Mouse (Mus musculus) kidney, embryonic 16.5 days (tissue): Measurements from ENCODE around the gene Dlg2. TPM values are rescaled to one million over a fixed set of nuclear protein-coding genes. Genes with fewer than 3 reads are reported as not detected.
A peak's percentile ranks its signal among the peaks of the same experiment; 100 is the strongest.

Experiments used
- ATAC-seq: fragments of 200-750 bp; cut with Nextera tagmentation; 2 replicates; pipeline ENCODE4 v1.8.0; 2017; ENCODE audit warnings: moderate TSS enrichment; ENCODE audit not compliant: low FRiP score, low TSS enrichment
- H3K27ac ChIP-seq: fragments of 300-500 bp; sonication (generic); 2 replicates; pipeline ENCODE4 v1.5.1; 2014; ENCODE audit warnings: low read length
- H3K27me3 ChIP-seq: fragments of 300-500 bp; sonication (generic); 2 replicates; pipeline ENCODE4 v1.6.1; 2014; ENCODE audit warnings: low read length, control low read depth, mixed read lengths; ENCODE audit not compliant: insufficient read depth
- H3K36me3 ChIP-seq: fragments of 300-500 bp; sonication (generic); 2 replicates; pipeline ENCODE4 v1.6.1; 2014; ENCODE audit warnings: low read length, control low read depth, mixed read lengths; ENCODE audit not compliant: insufficient read depth
- H3K4me1 ChIP-seq: fragments of 300-500 bp; sonication (generic); 2 replicates; pipeline ENCODE4 v1.6.1; 2014; ENCODE audit warnings: low read length, control low read depth, mixed read lengths; ENCODE audit not compliant: insufficient read depth
- H3K4me2 ChIP-seq: fragments of 300-500 bp; sonication (generic); replicated peaks from 2 replicates; pipeline ENCODE4 v1.6.1; 2014; ENCODE audit warnings: low read depth, low read length
- H3K4me3 ChIP-seq: fragments of 300-500 bp; sonication (generic); 2 replicates; pipeline ENCODE4 v1.5.1; 2014; ENCODE audit warnings: mild to moderate bottlenecking, low read length
- H3K9ac ChIP-seq: fragments of 300-500 bp; sonication (generic); replicated peaks from 2 replicates; pipeline ENCODE4 v1.6.1; 2014; ENCODE audit warnings: low read length
- H3K9me3 ChIP-seq: fragments of 300-500 bp; sonication (generic); 2 replicates; pipeline ENCODE4 v1.6.1; 2016; ENCODE audit warnings: low read length, control low read depth
- WGBS: fragments of 180-500 bp; shearing (Covaris S2); extraction: QIAGEN DNeasy Blood & Tissue Kit; methylation state at CpG from one replicate; pipeline ENCODE4 v1.1.7; 2014; 5-methylcytosine and 5-hydroxymethylcytosine counted together
- polyA plus RNA-seq: library from polyadenylated mRNA; unstranded; fragments of >200 nt; fragmentation: Nextera tagmentation; extraction: Ambion mirVana; gene quantifications from 2 replicates; pipeline ENCODE4 v1.2.1, GENCODE M21; 2015

Gene Dlg2
- polyA plus RNA-seq, 1 experiment from 2014 or later: 1.0 TPM

DNA sequence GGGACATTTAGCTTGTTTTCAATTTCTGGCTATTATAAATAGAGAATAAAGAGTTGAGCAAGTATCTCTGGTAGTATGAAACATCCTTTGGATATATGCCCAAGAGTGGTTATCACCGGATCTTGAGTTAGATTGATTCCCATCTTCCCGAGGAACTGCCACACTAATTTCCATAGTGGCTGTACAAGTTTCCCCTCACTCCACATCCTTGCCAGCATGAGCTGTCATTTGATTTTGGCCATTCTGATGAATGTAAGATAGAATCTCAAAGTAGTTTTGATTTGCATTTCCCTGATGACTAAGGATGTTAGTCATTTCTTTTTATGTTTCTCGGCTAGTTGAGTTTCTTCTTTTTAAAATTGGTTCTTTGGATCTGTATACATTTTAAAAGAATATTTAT, 154.1 kb downstream of the Dlg2 start:
- H3K27me3 ChIP-seq: no peaks in the 10 kb centered on the region
- H3K36me3 ChIP-seq: no peaks in the 10 kb centered on the region
- WGBS: 78% methylated on average over 3 of the region's 3 CpGs
- no peak overlapping the region for H3K4me2 ChIP-seq
- ATAC-seq: no peak
- H3K4me3 ChIP-seq: no peak overlapping the region
- H3K27ac ChIP-seq: no peak overlapping the region
- no peak overlapping the region for H3K9ac ChIP-seq
- no peaks in the 10 kb centered on the region for H3K9me3 ChIP-seq
- no peaks in the 10 kb centered on the region for H3K4me1 ChIP-seq

DNA sequence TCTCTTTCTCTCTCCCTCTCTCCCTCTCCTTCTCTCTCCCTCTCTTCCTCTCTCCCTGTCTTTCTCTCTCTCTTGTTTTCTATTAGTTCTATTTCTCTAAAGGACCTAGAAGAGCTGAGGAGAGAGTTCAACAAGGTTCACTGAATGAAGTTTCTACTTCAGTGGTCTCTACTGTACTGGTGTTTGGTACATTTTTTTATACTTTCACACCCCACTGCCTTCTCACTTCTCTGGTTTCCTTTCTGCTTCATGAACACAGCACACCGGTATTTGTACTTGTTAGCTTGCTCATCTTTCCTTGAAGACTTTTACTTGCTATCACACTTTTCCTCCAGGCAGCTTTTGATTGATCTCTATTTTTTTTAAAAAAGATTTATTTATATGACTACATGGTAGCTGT, 173.0 kb downstream of the Dlg2 start:
- H3K9me3 ChIP-seq: no peaks in the 10 kb centered on the region
- H3K4me2 ChIP-seq: no peak overlapping the region
- no peaks in the 10 kb centered on the region for H3K36me3 ChIP-seq
- H3K4me1 ChIP-seq: no peaks in the 10 kb centered on the region
- no peak overlapping the region for H3K27ac ChIP-seq
- WGBS: 50% methylated on average over 1 of the region's 1 CpGs
- no peak overlapping the region for H3K9ac ChIP-seq
- no peaks in the 10 kb centered on the region for H3K27me3 ChIP-seq
- ATAC-seq: peak; percentile 84
- no peak overlapping the region for H3K4me3 ChIP-seq

DNA sequence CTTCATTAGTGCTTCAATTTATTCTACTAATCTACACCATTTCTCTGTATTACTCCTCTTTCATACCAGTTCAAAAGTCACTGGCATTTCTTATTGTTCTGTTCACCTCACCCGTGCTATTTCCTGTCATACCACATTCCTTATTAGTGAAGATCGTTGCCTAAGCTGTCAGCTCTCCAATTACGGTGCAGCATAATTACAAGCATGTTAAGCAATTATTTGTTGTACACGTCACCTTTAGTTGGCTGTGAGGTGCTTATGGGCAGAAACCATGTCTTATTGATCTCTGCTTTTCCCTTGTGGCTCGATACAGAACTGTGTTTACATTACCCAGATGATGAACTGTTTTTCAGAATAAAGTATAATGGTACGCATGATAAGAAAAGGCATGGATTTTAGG, 174.7 kb downstream of the Dlg2 start:
- ATAC-seq: no peak
- Histone ChIP-seq H3K4me1 (no peaks in the 10 kb centered on the region), H3K36me3 (no peaks in the 10 kb centered on the region), H3K4me2 (no peak overlapping the region), H3K9ac (no peak overlapping the region), H3K4me3 (no peak overlapping the region), H3K27ac (no peak overlapping the region), H3K27me3 (no peaks in the 10 kb centered on the region), H3K9me3 (no peaks in the 10 kb centered on the region)
- WGBS: 52% methylated on average over 6 of the region's 6 CpGs

DNA sequence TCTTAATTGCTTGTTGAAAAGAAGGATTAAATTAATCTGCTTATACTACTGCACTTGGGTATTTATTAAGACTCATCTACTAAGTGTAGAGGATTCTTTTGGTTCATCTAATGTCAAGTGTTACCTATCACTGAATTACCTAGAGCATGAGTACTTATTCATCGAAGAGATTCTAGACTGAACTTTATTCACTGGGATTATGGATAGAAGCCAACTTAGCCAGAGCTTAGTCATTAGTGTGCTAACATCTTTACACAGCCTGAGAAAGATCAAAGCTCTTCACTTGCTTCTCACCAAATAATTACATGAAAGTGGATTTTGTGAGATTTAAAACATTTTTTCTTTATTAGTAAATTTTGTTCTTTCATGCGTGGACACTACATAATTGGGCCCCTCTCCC, 175.1 kb downstream of the Dlg2 start:
- Histone ChIP-seq H3K27ac (no peak overlapping the region), H3K9me3 (no peaks in the 10 kb centered on the region), H3K4me1 (no peaks in the 10 kb centered on the region), H3K4me2 (no peak overlapping the region), H3K27me3 (no peaks in the 10 kb centered on the region), H3K9ac (no peak overlapping the region), H3K36me3 (no peaks in the 10 kb centered on the region), H3K4me3 (no peak overlapping the region)
- WGBS: 89% methylated on average over 2 of the region's 2 CpGs
- ATAC-seq: no peak

DNA sequence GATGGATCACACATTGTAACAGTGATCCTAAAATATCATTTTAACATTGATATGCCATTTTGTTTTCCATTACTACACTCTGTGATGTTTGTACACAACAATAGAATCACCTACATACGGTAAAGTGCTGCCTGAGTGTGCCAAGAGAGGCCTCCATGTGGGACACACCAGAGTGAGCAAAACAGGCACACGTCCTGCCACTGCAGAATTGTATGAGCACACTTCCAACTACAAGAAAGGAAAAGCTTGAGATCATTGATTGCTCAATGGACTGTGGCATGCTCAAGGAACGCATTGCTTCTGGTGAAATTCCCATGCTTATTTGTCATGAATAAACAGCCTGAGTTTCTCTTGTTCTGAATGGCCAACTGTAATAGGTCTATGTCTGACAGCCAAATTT, 182.1 kb downstream of the Dlg2 start:
- ATAC-seq: peak; percentile 79; the same call in 1 of the 2 replicates
- no peak overlapping the region for H3K4me3 ChIP-seq
- 38% methylated on average over 3 of the region's 3 CpGs for WGBS
- no peaks in the 10 kb centered on the region for H3K4me1 ChIP-seq
- no peak overlapping the region for H3K27ac ChIP-seq
- no peak overlapping the region for H3K9ac ChIP-seq
- no peaks in the 10 kb centered on the region for H3K27me3 ChIP-seq
- no peaks in the 10 kb centered on the region for H3K9me3 ChIP-seq
- H3K4me2 ChIP-seq: no peak overlapping the region
- no peaks in the 10 kb centered on the region for H3K36me3 ChIP-seq

- H3K4me3 ChIP-seq: no peak overlapping the region
- no peaks in the 10 kb centered on the region for H3K4me1 ChIP-seq
- no peak for ATAC-seq
- no peaks in the 10 kb centered on the region for H3K9me3 ChIP-seq
- H3K27ac ChIP-seq: no peak overlapping the region
- H3K4me2 ChIP-seq: no peak overlapping the region
- no peak overlapping the region for H3K9ac ChIP-seq
- H3K27me3 ChIP-seq: no peaks in the 10 kb centered on the region
- no peaks in the 10 kb centered on the region for H3K36me3 ChIP-seq
Observed at GRCm38 (mm10) chr7:90694050-90694449, 217.6 kb downstream of the Dlg2 start.

DNA sequence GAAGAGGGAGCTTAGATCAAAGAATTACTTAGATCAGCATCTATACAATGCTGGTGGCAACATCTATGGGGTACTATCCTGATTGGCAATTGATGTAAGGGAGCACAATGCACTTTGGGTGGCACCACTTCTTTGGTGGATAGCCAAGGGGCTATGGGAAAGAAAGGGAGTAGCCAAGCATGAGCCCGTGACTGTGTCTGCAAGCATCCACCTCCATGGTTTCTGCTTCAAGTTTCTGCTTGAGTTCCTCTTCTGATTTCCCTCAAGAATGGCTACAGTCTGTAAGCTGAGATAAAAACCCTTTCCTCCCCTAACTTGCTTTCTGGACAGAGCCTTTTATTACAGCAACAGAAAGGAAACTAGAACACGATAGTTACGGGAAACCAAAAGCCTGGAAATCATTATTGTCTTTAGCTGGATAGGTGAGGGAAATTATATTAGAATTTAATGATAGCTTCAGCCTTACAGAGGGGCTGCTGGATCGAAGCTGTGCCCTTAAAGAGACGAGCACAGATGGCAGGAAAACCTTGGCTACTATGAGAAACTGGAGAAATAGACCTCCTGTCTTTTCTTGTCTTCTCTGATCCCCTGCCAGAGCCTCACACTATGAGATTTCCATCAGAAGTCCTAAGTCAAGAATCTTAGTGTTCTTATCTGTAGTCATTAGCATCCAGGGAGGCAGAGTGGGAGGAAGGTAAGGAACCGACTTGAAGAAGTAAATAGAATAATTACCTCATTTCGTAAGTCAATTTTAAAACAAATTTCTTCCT, 219.9 kb downstream of the Dlg2 start:
- H3K9me3 ChIP-seq: no peaks in the 10 kb centered on the region
- ATAC-seq: peak; percentile 61; the same call in 1 of the 2 replicates
- no peak overlapping the region for H3K4me2 ChIP-seq
- 0 out of 2 replicates have a peak overlapping the region, but pooled peaks have one; percentile 17 for H3K27ac ChIP-seq
- H3K4me3 ChIP-seq: no peak overlapping the region
- 45% methylated on average over 7 of the region's 7 CpGs for WGBS
- H3K4me1 ChIP-seq: no peaks in the 10 kb centered on the region
- no peaks in the 10 kb centered on the region for H3K36me3 ChIP-seq
- H3K9ac ChIP-seq: no peak overlapping the region
- H3K27me3 ChIP-seq: no peaks in the 10 kb centered on the region

DNA sequence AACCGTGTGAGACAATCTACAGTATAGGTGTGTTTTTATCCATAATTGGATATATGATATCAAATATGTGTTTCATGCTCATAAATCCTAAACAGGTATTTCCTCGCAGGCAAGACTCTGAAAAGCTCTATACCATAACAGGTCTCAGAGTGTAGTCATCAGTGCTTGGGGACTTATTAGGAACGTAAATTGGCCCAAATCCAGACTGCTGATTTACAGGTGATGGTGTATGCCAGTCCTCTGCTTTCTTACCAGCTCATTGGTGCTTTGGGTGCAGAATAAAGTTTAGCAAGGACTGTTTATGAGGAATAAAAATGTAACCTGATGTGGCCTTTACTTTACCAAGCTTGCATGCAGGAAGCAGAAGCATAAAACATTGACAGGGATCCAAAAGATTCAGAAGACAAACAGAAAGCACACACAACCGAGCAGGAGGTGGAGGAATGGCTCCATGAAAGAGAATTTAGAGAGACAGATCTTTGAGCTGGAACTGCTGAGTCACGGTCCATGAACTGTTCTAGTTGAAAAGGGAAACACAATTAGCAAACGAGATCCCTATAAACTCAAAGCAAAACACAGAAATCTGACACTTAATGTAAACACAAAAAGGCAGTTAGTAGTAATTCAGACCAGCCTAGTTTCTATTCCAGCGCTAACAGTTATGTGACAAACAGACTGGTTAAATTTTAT, 226.8 kb downstream of the Dlg2 start:
- Histone ChIP-seq H3K9ac (no peak overlapping the region), H3K9me3 (no peaks in the 10 kb centered on the region), H3K4me1 (peaks cover 3% of the 10 kb centered on the region; the same call in 1 of the 2 replicates), H3K27ac (peak overlapping the region; percentile 18; the same call in 1 of the 2 replicates), H3K27me3 (no peaks in the 10 kb centered on the region), H3K4me3 (no peak overlapping the region), H3K4me2 (0 out of 2 replicates have a peak overlapping the region, but pooled peaks have one; percentile 10), H3K36me3 (no peaks in the 10 kb centered on the region)
- ATAC-seq: peak; percentile 89; the same call in 1 of the 2 replicates
- WGBS: 18% methylated on average over 7 of the region's 7 CpGs

- no peak overlapping the region for H3K4me2 ChIP-seq
- 39% methylated on average over 1 of the region's 1 CpGs for WGBS
- no peak; the same call in 1 of the 2 replicates for ATAC-seq
- H3K9ac ChIP-seq: no peak overlapping the region
- no peak overlapping the region for H3K27ac ChIP-seq
- H3K4me1 ChIP-seq: peaks cover 3% of the 10 kb centered on the region; the same call in 1 of the 2 replicates
- no peaks in the 10 kb centered on the region for H3K9me3 ChIP-seq
- H3K36me3 ChIP-seq: no peaks in the 10 kb centered on the region
- no peaks in the 10 kb centered on the region for H3K27me3 ChIP-seq
- no peak overlapping the region for H3K4me3 ChIP-seq
Observed at GRCm38 (mm10) chr7:90703951-90704350, 227.5 kb downstream of the Dlg2 start.

GRCm38 (mm10) chr7:90734086-90734485, 257.6 kb downstream of the Dlg2 start:
- no peak overlapping the region for H3K4me3 ChIP-seq
- no peak overlapping the region for H3K4me2 ChIP-seq
- H3K36me3 ChIP-seq: no peaks in the 10 kb centered on the region
- no peak overlapping the region for H3K9ac ChIP-seq
- no peaks in the 10 kb centered on the region for H3K27me3 ChIP-seq
- no peaks in the 10 kb centered on the region for H3K9me3 ChIP-seq
- no peak overlapping the region for H3K27ac ChIP-seq
- 45% methylated on average over 3 of the region's 3 CpGs for WGBS
- no peak for ATAC-seq
- H3K4me1 ChIP-seq: no peaks in the 10 kb centered on the region
